Mouse (Mus musculus) thymus, adult 2 months (tissue): ENCODE results near the gene Hist1h3c. TPM values are rescaled to one million over a fixed set of nuclear protein-coding genes. Genes with fewer than 3 reads are reported as not detected.
A peak's percentile ranks its signal among the peaks of the same experiment; 100 is the strongest.

Experiments
- DNase-seq: peaks from one replicate; pipeline ENCODE4 v3.0.0; 2021
- H3K27ac ChIP-seq: fragments of 200-500 bp; 2 replicates; pipeline ENCODE4 v1.5.1; 2012; ENCODE audit warnings: low read length, control low read depth; ENCODE audit not compliant: control insufficient read depth, insufficient read depth
- H3K27me3 ChIP-seq: fragments of 200-500 bp; 2 replicates; pipeline ENCODE4 v1.6.1; 2012; ENCODE audit warnings: mild to moderate bottlenecking, low read length, moderate library complexity, mixed read lengths; ENCODE audit not compliant: control insufficient read depth, insufficient read depth
- H3K36me3 ChIP-seq: fragments of 200-500 bp; 2 replicates; pipeline ENCODE4 v1.6.1; 2012; ENCODE audit warnings: mild to moderate bottlenecking, low read length, moderate library complexity; ENCODE audit not compliant: control insufficient read depth, insufficient read depth
- H3K4me1 ChIP-seq: fragments of 200-500 bp; replicated peaks from 2 replicates; pipeline ENCODE4 v1.6.1; 2012; ENCODE audit warnings: low read length; ENCODE audit not compliant: control insufficient read depth, insufficient read depth
- H3K4me3 ChIP-seq: fragments of 200-500 bp; 2 replicates; pipeline ENCODE4 v1.5.1; 2012; ENCODE audit warnings: mild to moderate bottlenecking, low read length, control low read depth, moderate library complexity; ENCODE audit not compliant: control insufficient read depth, insufficient read depth
- CTCF ChIP-seq: fragments of 200-500 bp; IDR thresholded peaks from 2 replicates; pipeline ENCODE4 v1.5.1; 2012; ENCODE audit warnings: mild to moderate bottlenecking, control low read depth, low read length, moderate library complexity, borderline replicate concordance; ENCODE audit not compliant: control insufficient read depth, poor library complexity, insufficient read depth; ENCODE audit errors: extremely low read depth
- POLR2A ChIP-seq: fragments of 200-500 bp; IDR thresholded peaks from 2 replicates; pipeline ENCODE4 v1.6.1; 2012; ENCODE audit warnings: mild to moderate bottlenecking, low read length, control low read depth, moderate library complexity; ENCODE audit not compliant: control insufficient read depth, poor library complexity, insufficient read depth; ENCODE audit errors: extremely low read depth
- WGBS: fragments of 180-500 bp; shearing (Covaris S2); methylation state at CpG from one replicate; pipeline ENCODE4 v1.1.7; 2018; 5-methylcytosine and 5-hydroxymethylcytosine counted together
- polyA plus RNA-seq: library from polyadenylated mRNA; depleted of rRNA; stranded (reverse); fragments of >200 nt; gene quantifications from 2 replicates; pipeline ENCODE4 v1.2.3, GENCODE M21; 2012

Gene Hist1h3c
- polyA plus RNA-seq, 1 experiment, result 377 TPM

- Histone ChIP-seq H3K36me3 (no peaks in the 10 kb centered on the region), H3K27ac (no peak overlapping the region), H3K4me1 (peaks cover 7% of the 10 kb centered on the region), H3K4me3 (no peak overlapping the region), H3K27me3 (no peaks in the 10 kb centered on the region)
- WGBS, result 19% methylated on average over 5 of the region's 5 CpGs
- no peak for DNase-seq
- TF ChIP-seq CTCF (no peak), POLR2A (no peak)
Measured at GRCm38 (mm10) chr13:23768834-23769397, 23.5 kb upstream of the Hist1h3c start.

DNA sequence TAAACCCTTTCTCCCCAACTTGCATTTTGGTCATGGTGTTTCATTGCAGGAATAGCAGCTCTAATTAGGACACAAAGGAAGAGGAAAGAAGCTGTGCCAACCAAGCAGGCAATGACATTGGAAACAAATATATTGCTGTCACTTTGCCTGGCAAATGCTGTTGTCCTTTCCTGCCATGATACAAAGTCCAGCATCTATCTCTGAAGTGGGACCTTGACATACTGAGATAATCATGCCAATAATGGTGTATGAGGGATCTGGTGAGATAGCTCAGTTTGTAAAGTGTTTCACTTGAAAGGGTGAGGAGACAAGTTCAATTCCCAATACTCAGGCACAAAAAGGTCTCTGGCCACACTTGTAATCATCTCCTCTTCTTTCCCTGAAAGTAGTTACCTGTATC, 21.4 kb upstream of the Hist1h3c start:
- H3K36me3 ChIP-seq, result no peaks in the 10 kb centered on the region
- no peak for TF ChIP-seq POLR2A
- TF ChIP-seq CTCF, result no peak
- DNase-seq, result no peak
- no peak overlapping the region for H3K4me3 ChIP-seq
- H3K27me3 ChIP-seq, result no peaks in the 10 kb centered on the region
- no peak overlapping the region for H3K27ac ChIP-seq
- peaks cover 9% of the 10 kb centered on the region for H3K4me1 ChIP-seq

DNA sequence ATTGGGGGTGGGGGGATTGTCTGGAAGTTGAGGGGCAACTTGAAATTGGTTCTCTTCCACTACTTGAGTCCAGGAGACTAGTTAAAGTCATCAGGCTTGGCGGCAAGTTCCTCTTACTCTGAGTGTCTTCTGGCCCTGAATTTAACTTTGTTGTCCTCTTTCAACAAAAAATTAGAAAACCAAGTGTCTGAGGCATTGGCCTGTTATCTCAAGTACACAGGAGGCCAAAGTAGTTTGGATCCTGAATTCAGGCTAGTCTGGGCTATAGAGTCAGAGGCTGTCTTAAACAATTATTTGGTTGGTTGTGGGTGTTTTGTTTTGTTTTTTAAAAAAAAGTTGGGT, 19.7 kb upstream of the Hist1h3c start:
- Histone ChIP-seq H3K4me1 (peaks cover 9% of the 10 kb centered on the region), H3K4me3 (no peak overlapping the region), H3K27me3 (no peaks in the 10 kb centered on the region), H3K27ac (no peak overlapping the region), H3K36me3 (no peaks in the 10 kb centered on the region)
- TF ChIP-seq POLR2A (no peak), CTCF (no peak)
- DNase-seq, result no peak
- 50% methylated on average over 1 of the region's 1 CpGs for WGBS

GRCm38 (mm10) chr13:23764324-23765171, 19.1 kb upstream of the Hist1h3c start:
- WGBS, result 50% methylated on average over 12 of the region's 12 CpGs
- no peak for TF ChIP-seq CTCF
- no peak for TF ChIP-seq POLR2A
- Histone ChIP-seq H3K36me3 (no peaks in the 10 kb centered on the region), H3K4me3 (peak overlapping the region; percentile 74), H3K27ac (peak overlapping the region; percentile 94), H3K27me3 (no peaks in the 10 kb centered on the region), H3K4me1 (peaks cover 9% of the 10 kb centered on the region)
- no peak for DNase-seq

GRCm38 (mm10) chr13:23763586-23764323, 18.4 kb upstream of the Hist1h3c start, which contains the start of gene Hist1h1a:
TSS of gene Hist1h1a (plus strand) at chr13:23763666.
- peaks cover 9% of the 10 kb centered on the region for H3K4me1 ChIP-seq
- no peaks in the 10 kb centered on the region for H3K36me3 ChIP-seq
- TF ChIP-seq CTCF, result no peak
- peak; percentile 89; the same call in 1 of the 2 replicates for TF ChIP-seq POLR2A
- no peaks in the 10 kb centered on the region for H3K27me3 ChIP-seq
- H3K27ac ChIP-seq, result peak within 1 kb of the TSS; percentile 94
- peak within 1 kb of the TSS; percentile 74 for H3K4me3 ChIP-seq
- peak; percentile 87 for DNase-seq
- WGBS, result 2% methylated on average over 34 of the region's 34 CpGs

DNA sequence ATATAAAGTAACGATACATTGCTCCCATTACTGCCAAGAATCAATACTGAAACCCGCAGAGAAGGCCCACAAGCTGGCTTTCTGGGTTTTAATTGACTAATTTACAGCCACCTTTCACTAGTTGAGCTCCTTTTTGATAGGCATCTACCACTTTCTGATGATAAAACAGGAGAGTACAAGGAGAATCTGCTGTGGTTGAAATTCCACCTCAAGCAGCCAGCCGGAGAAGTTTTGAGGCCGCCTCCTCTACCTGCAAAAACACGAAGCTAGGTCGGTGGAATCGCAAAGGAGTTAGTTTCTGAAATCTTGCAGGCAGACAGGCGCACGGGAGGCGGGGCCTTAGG, 17.8 kb upstream of the Hist1h3c start:
- TF ChIP-seq CTCF, result no peak
- TF ChIP-seq POLR2A, result no peak
- Histone ChIP-seq H3K27me3 (no peaks in the 10 kb centered on the region), H3K4me1 (peaks cover 9% of the 10 kb centered on the region), H3K36me3 (no peaks in the 10 kb centered on the region), H3K4me3 (no peak overlapping the region), H3K27ac (peak overlapping the region; percentile 82)
- 1% methylated on average over 10 of the region's 10 CpGs for WGBS
- DNase-seq, result no peak
